Comparison of ENCODE assay signal across 8 mouse cellular contexts in genomic region chr2:153491512-153492178, GRCm38 (mm10). TPM values are rescaled to one million over a fixed set of nuclear protein-coding genes. Genes with fewer than 3 reads are reported as not detected.
A peak's percentile ranks its signal among the peaks of the same experiment; 100 is the strongest.
DNase-seq lines count a peak whose midpoint lies in the region; ATAC-seq and TF ChIP-seq lines count a peak whose summit lies in the region.

No protein-coding gene starts in this region.

- H3K27ac ChIP-seq in testis, adult 2 months (ENCODE audit: control insufficient read depth, insufficient read depth, low read depth, low read length) = peak overlapping the region; percentile 94
- H3K27ac ChIP-seq in limb, embryonic 13.5 days = no peak overlapping the region
- no peak overlapping the region for H3K27ac ChIP-seq in stomach, embryonic 16.5 days (ENCODE audit: low read length)

- peak overlapping the region; percentile 68; the same call in 1 of the 2 replicates for H3K9ac ChIP-seq in limb, embryonic 13.5 days
- peak overlapping the region; percentile 72 for H3K9ac ChIP-seq in stomach, embryonic 16.5 days (ENCODE audit: low read length)

- no peak; the same call in 1 of the 2 replicates for TF ChIP-seq POLR2A in testis, adult 2 months (IDR thresholded peaks at IDR 0.05; ENCODE audit: control insufficient read depth, low read depth, low read length)

- peaks cover 18% of the 10 kb centered on the region for H3K4me1 ChIP-seq in testis, adult 2 months (ENCODE audit: control insufficient read depth, insufficient read depth, low read length)
- H3K4me1 ChIP-seq in limb, embryonic 13.5 days = peaks cover 31% of the 10 kb centered on the region
- peaks cover 36% of the 10 kb centered on the region for H3K4me1 ChIP-seq in stomach, embryonic 16.5 days (ENCODE audit: control insufficient read depth, insufficient read depth, low read length)

- peak overlapping the region; percentile 98 for H3K4me2 ChIP-seq in limb, embryonic 13.5 days (replicated peaks)
- peak overlapping the region; percentile 70 for H3K4me2 ChIP-seq in stomach, embryonic 16.5 days (ENCODE audit: low read depth, low read length)

- no peak; the same call in 1 of the 2 replicates for ATAC-seq in limb, embryonic 13.5 days (ENCODE audit: low FRiP score, low read depth)
- ATAC-seq in stomach, embryonic 16.5 days (ENCODE audit: insufficient read depth, low FRiP score) = no peak

- H3K27me3 ChIP-seq in testis, adult 2 months (ENCODE audit: control insufficient read depth, insufficient read depth, low read length) = no peaks in the 10 kb centered on the region
- peaks cover 41% of the 10 kb centered on the region for H3K27me3 ChIP-seq in limb, embryonic 13.5 days
- H3K27me3 ChIP-seq in stomach, embryonic 16.5 days (ENCODE audit: control insufficient read depth, insufficient read depth, low read length) = peaks cover 4% of the 10 kb centered on the region; the same call in 1 of the 2 replicates

- peak overlapping the region; percentile 95 for H3K4me3 ChIP-seq in testis, adult 2 months (ENCODE audit: control insufficient read depth, low read depth, low read length)
- H3K4me3 ChIP-seq in limb, embryonic 13.5 days = peak overlapping the region; percentile 63
- H3K4me3 ChIP-seq in stomach, embryonic 16.5 days (replicated peaks; ENCODE audit: low read length) = peak overlapping the region; percentile 49

- peak; percentile 1 for DNase-seq in adrenal gland, postnatal 25 days
- no peak for DNase-seq in adrenal gland, postnatal 14 days
- no peak for DNase-seq in testis, postnatal 14 days (ENCODE audit: low spot score)
- DNase-seq in right cerebral cortex, postnatal 4 days = no peak
- DNase-seq in right cerebral cortex, adult 2 months (ENCODE audit: low spot score in 2 of 2) = no peak

- H3K9me3 ChIP-seq in limb, embryonic 13.5 days = no peaks in the 10 kb centered on the region
- no peaks in the 10 kb centered on the region for H3K9me3 ChIP-seq in stomach, embryonic 16.5 days (replicated peaks; ENCODE audit: control insufficient read depth, low read length)

- WGBS in limb, embryonic 13.5 days = 9% methylated on average over 18 of the region's 18 CpGs
- WGBS in stomach, embryonic 16.5 days = 20% methylated on average over 18 of the region's 18 CpGs

- TF ChIP-seq CTCF in testis, adult 2 months (IDR thresholded peaks at IDR 0.05; ENCODE audit: control insufficient read depth, insufficient read depth, insufficient replicate concordance, low read depth, low read length) = no peak

- H3K36me3 ChIP-seq in testis, adult 2 months (ENCODE audit: control insufficient read depth, insufficient read depth, low read length) = no peaks in the 10 kb centered on the region
- no peaks in the 10 kb centered on the region for H3K36me3 ChIP-seq in limb, embryonic 13.5 days
- H3K36me3 ChIP-seq in stomach, embryonic 16.5 days (ENCODE audit: control insufficient read depth, insufficient read depth, low read length) = no peaks in the 10 kb centered on the region

RNA-seq across cellular contexts. Expression of gene 4930404H24Rik, which starts 0.9 kb away (rescaled TPM):
- total RNA-seq in adrenal gland, postnatal 25 days (2021) = not detected in 2 replicates
- not detected in 2 replicates for total RNA-seq in adrenal gland, postnatal 14 days (2021)
- polyA plus RNA-seq in testis, adult 2 months (2012; rRNA removed) = 1.9 and 4.2 TPM in 2 replicates
- polyA plus RNA-seq in limb, embryonic 13.5 days (2015; fragmentation: Nextera tagmentation; extraction: Ambion mirVana) = not detected in 2 replicates
- polyA plus RNA-seq in stomach, embryonic 16.5 days (2015; fragmentation: Nextera tagmentation; extraction: Ambion mirVana) = not detected in 2 replicates

RNA-seq across cellular contexts. Expression of gene Nol4l, which starts 38.1 kb away (rescaled TPM):
- total RNA-seq in adrenal gland, postnatal 25 days (2021) = 12.7 and 16.1 TPM in 2 replicates
- 15.6 and 16.0 TPM in 2 replicates for total RNA-seq in adrenal gland, postnatal 14 days (2021)
- 241 and 252 TPM in 2 replicates for polyA plus RNA-seq in testis, adult 2 months (2012; rRNA removed)
- polyA plus RNA-seq in limb, embryonic 13.5 days (2015; fragmentation: Nextera tagmentation; extraction: Ambion mirVana) = 11.8 and 13.2 TPM in 2 replicates
- 11.3 and 11.5 TPM in 2 replicates for polyA plus RNA-seq in stomach, embryonic 16.5 days (2015; fragmentation: Nextera tagmentation; extraction: Ambion mirVana)

Comparison
In these comparisons a context has a peak if more than half of its experiments do, and no peak if none do; other contexts are left out.
1. RNA of gene Nol4l, which starts 38.1 kb away (polyA plus RNA-seq): 241 to 252 TPM in testis, adult 2 months; 11.8 to 13.2 TPM in limb, embryonic 13.5 days and 11.3 to 11.5 TPM in stomach, embryonic 16.5 days; every median in the first group is over 10 times any median in the second.
2. Peak in every context shown above with its lines, with median percentiles within 50 percentile points of each other: H3K4me3 ChIP-seq.